24 mouse cellular contexts compared by ENCODE assay signal in the genomic region with DNA sequence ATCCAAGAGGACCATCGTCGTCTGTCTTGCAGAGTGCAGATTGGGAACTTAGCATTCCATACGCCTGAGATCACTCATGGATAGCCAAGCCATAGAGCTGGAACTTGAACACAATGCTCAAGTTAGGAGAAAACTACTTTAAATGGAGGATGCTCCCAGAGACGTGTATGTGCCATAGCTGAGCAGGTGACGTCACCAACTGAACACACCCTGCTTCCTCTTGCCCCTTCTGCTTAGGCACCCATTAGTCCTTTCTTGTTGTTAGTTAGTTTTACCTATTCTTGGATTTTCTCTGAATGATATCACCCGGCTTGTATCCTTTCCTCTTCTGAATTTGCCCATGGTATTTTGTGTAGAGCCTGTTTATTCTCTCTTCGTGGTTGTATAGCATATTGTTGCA. TPM values are rescaled to one million over a fixed set of nuclear protein-coding genes. Genes with fewer than 3 reads are reported as not detected.
DNase-seq lines count a peak whose midpoint lies in the region; ATAC-seq and TF ChIP-seq lines count a peak whose summit lies in the region.
"Had no signal": no experiment of that assay in that cellular context is flagged by ENCODE, and none has a peak within 500 bp of the region (broad histone marks: within the 10 kb centered on the region; RNA-seq: fewer than 3 reads in every experiment).

No protein-coding gene starts in this region.

- no peak for TF ChIP-seq POLR2A in spleen, adult 2 months (IDR thresholded peaks at IDR 0.05; ENCODE audit: low read depth, low read length)

- peak; percentile 48 for ATAC-seq in CD4-positive, CD25-positive, alpha-beta regulatory T cell, adult 4 months
- peak; percentile 51 for ATAC-seq in inflammation-experienced regulatory T-cells, adult 6 months
- ATAC-seq: forebrain, embryonic 15.5 days; intestine, postnatal 0 days; Patski had no signal

- H3K27ac ChIP-seq in spleen, adult 2 months (ENCODE audit: insufficient read depth, low read length), result peak overlapping the region; percentile 71; the same call in 1 of the 2 replicates
- no peak overlapping the region for H3K27ac ChIP-seq in embryonic facial prominence, embryonic 10.5 days (replicated peaks)
- H3K27ac ChIP-seq: embryonic facial prominence, embryonic 13.5 days; forebrain, embryonic 12.5 days; forebrain, embryonic 15.5 days; heart, adult 2 months; heart, embryonic 10.5 days; hindbrain, embryonic 12.5 days; hindbrain, embryonic 15.5 days had no signal

- no peaks in the 10 kb centered on the region for H3K36me3 ChIP-seq in spleen, adult 2 months (ENCODE audit: control insufficient read depth, insufficient read depth, low read length)
- H3K36me3 ChIP-seq in embryonic facial prominence, embryonic 10.5 days (replicated peaks), result no peaks in the 10 kb centered on the region
- H3K36me3 ChIP-seq: embryonic facial prominence, embryonic 13.5 days; forebrain, embryonic 12.5 days; forebrain, embryonic 15.5 days; heart, embryonic 10.5 days; hindbrain, embryonic 12.5 days; hindbrain, embryonic 15.5 days had no signal

- no peak for DNase-seq in spleen, adult 2 months (ENCODE audit: low read depth in 1 of 2, low spot score in 2 of 2)
- no peak for DNase-seq in spleen, postnatal 36 days (ENCODE audit: low spot score in 2 of 2)
- DNase-seq in T-cell, adult 2 months (ENCODE audit: low spot score), result peak; percentile 57
- no peak for DNase-seq in kidney, postnatal 25 days
- no peak for DNase-seq in retina, postnatal 1 day
- DNase-seq in embryonic facial prominence, embryonic 10.5 days (ENCODE audit: low spot score), result no peak
- DNase-seq: cerebellum, adult 18-20 months; cerebellum, adult 9-10 months; cerebellum, postnatal 14 days; gastrocnemius, postnatal 36 days; heart, adult 2 months; kidney, adult 2 months had no signal

- no peaks in the 10 kb centered on the region for H3K9me3 ChIP-seq in embryonic facial prominence, embryonic 10.5 days
- H3K9me3 ChIP-seq: embryonic facial prominence, embryonic 13.5 days; forebrain, embryonic 12.5 days; forebrain, embryonic 15.5 days; heart, embryonic 10.5 days; hindbrain, embryonic 12.5 days; hindbrain, embryonic 15.5 days had no signal

- WGBS in spleen, adult 2 months, result 72% methylated on average over 7 of the region's 7 CpGs
- 82% methylated on average over 7 of the region's 7 CpGs for whole genome bisulfite sequencing in embryonic facial prominence, embryonic 10.5 days

- no peak overlapping the region for H3K4me3 ChIP-seq in spleen, adult 2 months (ENCODE audit: extremely low read depth, insufficient read depth, insufficient read length)
- no peak overlapping the region for H3K4me3 ChIP-seq in embryonic facial prominence, embryonic 10.5 days
- H3K4me3 ChIP-seq: embryonic facial prominence, embryonic 13.5 days; erythroblast, embryonic 14.5 days; forebrain, embryonic 12.5 days; forebrain, embryonic 15.5 days; heart, adult 2 months; heart, embryonic 10.5 days; hindbrain, embryonic 12.5 days; hindbrain, embryonic 15.5 days had no signal

- TF ChIP-seq CTCF in spleen, adult 2 months (IDR thresholded peaks at IDR 0.05; ENCODE audit: extremely low read depth, insufficient read depth, insufficient read length, insufficient replicate concordance), result no peak

- H3K4me1 ChIP-seq in spleen, adult 2 months (ENCODE audit: control insufficient read depth, insufficient read depth, insufficient read length), result peaks cover 17% of the 10 kb centered on the region; the same call in 1 of the 2 replicates
- H3K4me1 ChIP-seq in embryonic facial prominence, embryonic 10.5 days, result peaks cover 3% of the 10 kb centered on the region; the same call in 1 of the 2 replicates
- H3K4me1 ChIP-seq: embryonic facial prominence, embryonic 13.5 days; forebrain, embryonic 15.5 days; heart, embryonic 10.5 days; hindbrain, embryonic 12.5 days; hindbrain, embryonic 15.5 days had no signal

- no peaks in the 10 kb centered on the region for H3K27me3 ChIP-seq in spleen, adult 2 months (ENCODE audit: control insufficient read depth, insufficient read depth, low read length)
- H3K27me3 ChIP-seq in embryonic facial prominence, embryonic 10.5 days (replicated peaks; ENCODE audit: low read depth, poor library complexity, severe bottlenecking), result no peaks in the 10 kb centered on the region
- H3K27me3 ChIP-seq: embryonic facial prominence, embryonic 13.5 days; forebrain, embryonic 12.5 days; forebrain, embryonic 15.5 days; hindbrain, embryonic 12.5 days; hindbrain, embryonic 15.5 days; Patski had no signal

RNA-seq across cellular contexts. Expression of a gene that starts 8.4 kb away (rescaled TPM):
- polyA plus RNA-seq in spleen, adult 2 months (2012; rRNA removed), result 35.2 and 41.1 TPM in 2 replicates
- polyA plus RNA-seq in CD4-positive, CD25-positive, alpha-beta regulatory T cell, adult 4 months (2017; shearing (Covaris generic)), result 100 to 1,000 TPM; 449 to 646 TPM
- 100 to 1,000 TPM; 355 to 487 (median 480) TPM for polyA plus RNA-seq in inflammation-experienced regulatory T-cells, adult 6 months (2017; shearing (Covaris generic))
- polyA plus RNA-seq in embryonic facial prominence, embryonic 10.5 days (2016; fragmentation: Nextera tagmentation; extraction: Ambion mirVana), result 0.15 and 0.19 TPM in 2 replicates
- polyA plus RNA-seq: erythroblast, embryonic 14.5 days; forebrain, embryonic 12.5 days; intestine, embryonic 14.5 days; Patski had no signal

RNA-seq across cellular contexts. Expression of a gene that starts 58.6 kb away (rescaled TPM):
- 19.7 and 22.0 TPM in 2 replicates for polyA plus RNA-seq in spleen, adult 2 months (2012; rRNA removed)
- 10 to 100 TPM; 14.5 to 15.7 TPM for polyA plus RNA-seq in CD4-positive, CD25-positive, alpha-beta regulatory T cell, adult 4 months (2017; shearing (Covaris generic))
- polyA plus RNA-seq in inflammation-experienced regulatory T-cells, adult 6 months (2017; shearing (Covaris generic)), result 10 to 100 TPM; 11.4 to 15.9 (median 14.1) TPM
- polyA plus RNA-seq in embryonic facial prominence, embryonic 10.5 days (2016; fragmentation: Nextera tagmentation; extraction: Ambion mirVana), result 37.6 and 40.8 TPM in 2 replicates

Comparison
In these comparisons a context has a peak if more than half of its experiments do, and no peak if none do; other contexts are left out.
1. RNA of a gene that starts 8.4 kb away (polyA plus RNA-seq): 449 to 646 TPM in CD4-positive, CD25-positive, alpha-beta regulatory T cell, adult 4 months, 355 to 487 TPM in inflammation-experienced regulatory T-cells, adult 6 months and 35.2 to 41.1 TPM in spleen, adult 2 months; 0.15 to 0.19 TPM in embryonic facial prominence, embryonic 10.5 days; every median in the first group is over 10 times any median in the second.